Mouse (Mus musculus) testis, adult 2 months (tissue): Measurements from ENCODE around the gene Cd109.

ENCODE experiments used
- CTCF ChIP-seq: fragments of 200-500 bp; IDR thresholded peaks from 2 replicates; pipeline ENCODE4 v1.5.1; 2012; ENCODE audit warnings: low read depth, mild to moderate bottlenecking, inconsistent platforms, low read length, moderate library complexity; ENCODE audit not compliant: control insufficient read depth, insufficient read depth, insufficient replicate concordance
- POLR2A ChIP-seq: fragments of 200-500 bp; IDR thresholded peaks from 2 replicates; pipeline ENCODE4 v1.6.1; 2012; ENCODE audit warnings: low read depth, mild to moderate bottlenecking, inconsistent platforms, low read length, moderate library complexity; ENCODE audit not compliant: control insufficient read depth

DNA sequence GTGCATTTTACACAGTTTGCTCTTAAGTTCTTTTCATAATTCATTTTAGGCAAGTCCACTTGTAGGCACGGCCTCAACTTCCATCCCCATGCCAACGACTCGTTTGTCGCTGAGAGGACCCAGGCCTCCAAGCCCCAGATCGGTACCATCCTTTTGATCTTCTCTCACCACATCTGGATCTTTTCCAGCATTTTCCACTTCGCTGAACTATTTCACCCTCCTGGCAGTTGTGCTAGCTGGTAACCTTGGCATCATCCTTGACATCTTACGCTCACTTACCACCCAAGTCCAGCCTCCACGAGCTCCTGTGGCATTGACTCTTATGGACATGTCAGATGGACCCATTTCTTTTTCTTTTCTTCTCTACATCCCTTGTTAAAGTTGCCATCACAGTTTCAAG, 33.3 kb downstream of the Cd109 start:
- TF ChIP-seq POLR2A = no peak
- TF ChIP-seq CTCF = no peak
